Mouse (Mus musculus): Measurements from ENCODE around the gene Rpl38. TPM values are rescaled to one million over a fixed set of nuclear protein-coding genes. Genes with fewer than 3 reads are reported as not detected.

Rpl38 gene
- 994 TPM for polyA plus RNA-seq (2015; fragmentation: Illumina TruSeq; extraction: RNeasy Lipid Tissue Mini Kit (QIAGEN cat#74804); ENCODE audit: insufficient read depth, low read depth, low replicate concordance)

DNA sequence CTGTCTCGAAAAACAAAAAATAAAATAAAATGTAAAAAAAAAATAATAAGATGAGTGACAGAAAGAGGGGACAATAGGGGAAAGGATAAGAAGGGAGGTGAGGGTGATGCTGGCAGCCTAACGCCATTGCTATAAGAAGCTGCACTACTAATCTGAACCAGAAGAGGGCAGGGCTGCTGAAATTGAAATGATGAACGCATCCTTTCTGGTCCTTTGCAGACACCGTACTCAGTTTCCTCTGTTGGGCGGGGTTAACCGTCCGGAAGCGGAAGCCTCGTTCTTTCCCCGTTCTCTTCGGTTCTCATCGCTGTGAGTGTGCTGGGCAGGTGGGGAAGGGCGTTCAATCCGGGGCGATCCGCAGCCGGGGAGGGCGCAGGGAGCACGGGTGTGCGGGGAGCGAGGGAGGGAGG, at the start of gene Rpl38:
Rpl38 (plus strand) TSS at position 224 of the 410 bp plus-strand sequence.

DNA sequence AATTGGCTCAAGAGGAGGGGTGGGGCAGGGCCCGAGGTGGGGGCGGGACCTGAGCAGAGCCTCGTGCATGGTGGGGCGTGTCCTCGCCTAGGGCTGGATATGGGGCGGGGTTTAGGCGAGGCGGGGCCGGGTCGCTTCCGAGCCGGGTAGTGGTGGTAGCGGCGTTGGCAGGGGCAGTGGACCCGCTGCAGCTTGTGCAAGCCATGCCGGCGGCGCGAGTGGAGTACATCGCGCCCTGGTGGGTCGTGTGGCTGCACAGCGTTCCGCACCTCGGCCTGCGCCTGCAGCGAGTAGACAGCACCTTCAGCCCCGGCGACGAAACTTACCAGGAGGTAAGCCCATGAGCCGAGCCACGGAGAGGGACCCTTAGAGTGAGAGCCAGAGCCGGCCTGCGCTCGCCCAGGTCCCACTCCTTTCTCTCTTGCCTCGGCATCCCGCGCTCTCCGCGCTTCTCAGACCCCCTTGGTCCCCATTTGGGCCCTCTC, 7.1 kb downstream of the Rpl38 start, which contains the start of gene Ttyh2:
Ttyh2 (plus strand) TSS at position 91 of the 485 bp plus-strand sequence.

Other genes with a start within 250 kb of the Rpl38 start
- 3.2 TPM for gene Ttyh2, start 6.9 kb downstream of the Rpl38 start, polyA plus RNA-seq (2015; fragmentation: Illumina TruSeq; extraction: RNeasy Lipid Tissue Mini Kit (QIAGEN cat#74804); ENCODE audit: insufficient read depth, low read depth, low replicate concordance)
- not detected for gene Dnaic2, start 58.9 kb downstream of the Rpl38 start, polyA plus RNA-seq (2015; fragmentation: Illumina TruSeq; extraction: RNeasy Lipid Tissue Mini Kit (QIAGEN cat#74804); ENCODE audit: insufficient read depth, low read depth, low replicate concordance)
- 4.7 TPM for gene Kif19a, start 96.9 kb downstream of the Rpl38 start, polyA plus RNA-seq (2015; fragmentation: Illumina TruSeq; extraction: RNeasy Lipid Tissue Mini Kit (QIAGEN cat#74804); ENCODE audit: insufficient read depth, low read depth, low replicate concordance)
- not detected for gene Btbd17, start 127.4 kb downstream of the Rpl38 start, polyA plus RNA-seq (2015; fragmentation: Illumina TruSeq; extraction: RNeasy Lipid Tissue Mini Kit (QIAGEN cat#74804); ENCODE audit: insufficient read depth, low read depth, low replicate concordance)
- 1.8 TPM for gene Gpr142, start 130.4 kb downstream of the Rpl38 start, polyA plus RNA-seq (2015; fragmentation: Illumina TruSeq; extraction: RNeasy Lipid Tissue Mini Kit (QIAGEN cat#74804); ENCODE audit: insufficient read depth, low read depth, low replicate concordance)
- gene Gprc5c, start 182.6 kb downstream of the Rpl38 start, polyA plus RNA-seq (2015; fragmentation: Illumina TruSeq; extraction: RNeasy Lipid Tissue Mini Kit (QIAGEN cat#74804); ENCODE audit: insufficient read depth, low read depth, low replicate concordance): 3.3 TPM
- 0.55 TPM for gene Cd300a, start 221.5 kb downstream of the Rpl38 start, polyA plus RNA-seq (2015; fragmentation: Illumina TruSeq; extraction: RNeasy Lipid Tissue Mini Kit (QIAGEN cat#74804); ENCODE audit: insufficient read depth, low read depth, low replicate concordance)